Mouse (Mus musculus): Measurements from ENCODE around the gene Wdr95.

- TF ChIP-seq CTCF (IDR thresholded peaks at IDR 0.05; ENCODE audit: low read depth, low read length) (no peak), POLR2A (IDR thresholded peaks at IDR 0.05; ENCODE audit: insufficient read depth, low read length) (no peak)
Measured at GRCm38 (mm10) chr5:149527999-149528729, at the start of gene Wdr95.
